Mouse (Mus musculus): ENCODE results near the gene Slc8b1. TPM values are rescaled to one million over a fixed set of nuclear protein-coding genes. Genes with fewer than 3 reads are reported as not detected.

The Slc8b1 gene
- polyA plus RNA-seq, 1 experiment from 2014 or later, result 3.5 TPM

DNA sequence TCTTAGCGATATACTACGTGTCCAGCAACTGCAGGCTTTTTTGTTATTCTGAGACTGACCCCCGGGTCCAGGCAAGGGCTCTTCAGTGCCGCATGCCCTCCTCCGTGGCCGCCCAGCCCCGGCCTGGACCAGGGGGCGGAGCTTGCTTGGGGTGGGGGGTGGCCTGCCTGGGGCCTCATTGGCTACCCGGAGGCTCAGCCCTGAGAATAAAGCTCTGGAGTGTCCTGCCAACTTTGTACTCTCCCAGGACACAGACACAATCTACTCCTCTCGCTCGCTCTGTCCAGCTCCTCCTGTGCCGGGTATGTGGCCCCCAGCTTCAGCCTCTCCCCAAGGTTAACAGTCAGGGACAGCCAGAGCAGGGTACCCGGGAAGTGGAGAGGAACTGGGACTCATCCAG is 34.7 kb upstream of the Slc8b1 start, which contains the start of gene Sds:
Gene Sds, plus strand, starts transcription at position 231 of the 400 bp plus-strand sequence.
- 0 out of 2 replicates have a peak, but pooled peaks cover 3% of the 10 kb centered on the region for H3K4me1 ChIP-seq
- no peak within 1 kb of the TSS for H3K4me2 ChIP-seq (replicated peaks)
- 15% methylated on average over 13 of the region's 13 CpGs for WGBS
- H3K36me3 ChIP-seq, result no peaks in the 10 kb centered on the region
- no peak within 1 kb of the TSS for H3K27ac ChIP-seq
- no peak for ATAC-seq (ENCODE audit: low FRiP score)
- peaks cover 4% of the 10 kb centered on the region; the same call in 1 of the 2 replicates for H3K27me3 ChIP-seq
- no peak within 1 kb of the TSS for H3K4me3 ChIP-seq
- H3K9ac ChIP-seq, result no peak within 1 kb of the TSS
- H3K9me3 ChIP-seq (replicated peaks), result no peaks in the 10 kb centered on the region

DNA sequence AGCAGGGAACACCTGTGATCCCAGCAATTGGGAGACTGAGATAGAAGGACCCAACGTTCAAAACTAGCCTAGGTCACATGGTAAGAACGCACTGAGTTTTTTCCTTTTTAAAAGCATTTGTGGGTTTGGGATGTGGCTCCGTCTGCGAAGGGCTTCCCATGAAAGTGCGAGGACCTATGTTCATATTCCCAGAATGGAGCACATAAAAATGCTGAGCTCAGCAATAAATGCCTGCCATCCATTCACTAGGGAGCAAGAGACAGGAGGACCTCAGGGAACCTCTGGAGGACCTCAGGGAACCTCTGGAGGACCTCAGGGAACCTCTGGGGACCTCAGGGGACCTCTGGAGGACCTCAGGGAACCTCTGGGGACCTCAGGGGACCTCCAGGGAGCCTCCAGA is 33.0 kb upstream of the Slc8b1 start:
- Histone ChIP-seq H3K9ac (no peak overlapping the region), H3K4me2 (replicated peaks) (no peak overlapping the region), H3K27me3 (no peaks in the 10 kb centered on the region), H3K27ac (no peak overlapping the region), H3K4me1 (0 out of 2 replicates have a peak, but pooled peaks cover 4% of the 10 kb centered on the region), H3K4me3 (no peak overlapping the region), H3K36me3 (no peaks in the 10 kb centered on the region), H3K9me3 (replicated peaks) (no peaks in the 10 kb centered on the region)
- no peak for ATAC-seq (ENCODE audit: low FRiP score)
- WGBS, result 88% methylated on average over 5 of the region's 5 CpGs

DNA sequence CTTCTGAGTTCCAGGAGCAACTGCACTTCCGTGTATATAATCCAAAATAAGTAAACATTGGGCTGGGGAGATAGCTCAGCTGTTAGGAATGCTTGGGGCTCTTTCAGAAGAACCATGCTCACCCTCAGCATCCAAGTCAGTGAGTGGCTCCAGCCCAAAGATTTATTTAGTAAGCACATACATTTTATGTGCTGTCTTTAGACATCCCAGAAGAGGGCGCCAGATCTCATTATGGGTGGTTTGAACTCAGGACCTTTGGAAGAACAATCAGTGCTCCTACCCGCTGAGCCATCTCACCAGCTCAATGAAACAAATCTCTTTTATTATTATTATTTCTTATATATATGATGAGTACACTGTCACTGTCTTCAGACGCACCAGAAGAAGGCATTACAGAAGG is 31.4 kb upstream of the Slc8b1 start:
- 0 out of 2 replicates have a peak, but pooled peaks cover 4% of the 10 kb centered on the region for H3K4me1 ChIP-seq
- H3K9me3 ChIP-seq (replicated peaks), result no peaks in the 10 kb centered on the region
- peaks cover 12% of the 10 kb centered on the region; the same call in 1 of the 2 replicates for H3K36me3 ChIP-seq
- no peak overlapping the region for H3K27ac ChIP-seq
- H3K4me3 ChIP-seq, result no peak overlapping the region
- no peaks in the 10 kb centered on the region for H3K27me3 ChIP-seq
- no peak overlapping the region for H3K9ac ChIP-seq
- no peak for ATAC-seq (ENCODE audit: low FRiP score)
- no peak overlapping the region for H3K4me2 ChIP-seq (replicated peaks)
- WGBS, result 65% methylated on average over 4 of the region's 4 CpGs

DNA sequence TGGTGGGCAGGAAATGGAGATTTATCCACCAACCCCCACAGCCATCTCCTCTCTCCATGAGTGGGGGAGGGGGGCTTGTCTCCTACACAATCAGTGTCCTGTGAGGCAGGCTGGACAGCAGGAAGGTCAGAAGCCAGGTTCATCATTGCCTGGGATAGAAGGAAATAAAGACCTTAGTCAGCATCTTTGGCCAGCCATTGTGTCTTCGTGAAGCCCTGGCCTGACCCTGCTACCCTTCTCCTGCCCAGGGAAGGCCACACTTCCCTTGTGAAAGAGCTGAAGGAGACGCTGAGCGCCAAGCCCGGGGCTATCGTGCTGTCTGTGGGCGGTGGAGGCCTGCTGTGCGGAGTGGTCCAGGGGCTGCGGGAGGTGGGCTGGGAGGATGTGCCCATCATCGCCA is 29.8 kb upstream of the Slc8b1 start:
- H3K9ac ChIP-seq, result no peak overlapping the region
- H3K27me3 ChIP-seq, result no peaks in the 10 kb centered on the region
- 0 out of 2 replicates have a peak, but pooled peaks cover 4% of the 10 kb centered on the region for H3K4me1 ChIP-seq
- H3K27ac ChIP-seq, result no peak overlapping the region
- 57% methylated on average over 9 of the region's 9 CpGs for WGBS
- no peaks in the 10 kb centered on the region for H3K9me3 ChIP-seq (replicated peaks)
- no peak overlapping the region for H3K4me3 ChIP-seq
- peaks cover 28% of the 10 kb centered on the region for H3K36me3 ChIP-seq
- H3K4me2 ChIP-seq (replicated peaks), result no peak overlapping the region
- ATAC-seq (ENCODE audit: low FRiP score), result no peak

DNA sequence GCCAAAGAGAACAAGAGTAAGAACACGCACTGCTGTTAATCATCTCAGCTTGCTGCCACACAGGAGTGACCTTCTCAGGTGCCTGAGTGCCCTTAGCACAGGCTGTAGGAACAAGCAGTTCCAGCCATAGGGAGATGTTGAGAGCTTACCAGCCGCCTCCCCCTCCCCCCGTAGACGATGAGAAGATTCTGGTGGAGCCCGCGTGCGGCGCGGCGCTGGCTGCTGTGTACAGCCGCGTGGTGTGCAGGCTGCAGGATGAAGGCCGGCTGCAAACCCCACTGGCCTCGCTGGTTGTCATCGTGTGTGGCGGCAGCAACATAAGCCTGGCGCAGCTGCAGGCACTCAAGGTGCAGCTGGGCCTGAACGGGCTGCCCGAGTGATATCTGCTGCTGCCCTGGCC is 27.6 kb upstream of the Slc8b1 start:
- peaks cover 49% of the 10 kb centered on the region for H3K36me3 ChIP-seq
- 0 out of 2 replicates have a peak, but pooled peaks cover 4% of the 10 kb centered on the region for H3K4me1 ChIP-seq
- H3K4me2 ChIP-seq (replicated peaks), result no peak overlapping the region
- no peak overlapping the region for H3K9ac ChIP-seq
- 87% methylated on average over 19 of the region's 19 CpGs for WGBS
- no peaks in the 10 kb centered on the region for H3K27me3 ChIP-seq
- no peak for ATAC-seq (ENCODE audit: low FRiP score)
- no peaks in the 10 kb centered on the region for H3K9me3 ChIP-seq (replicated peaks)
- H3K27ac ChIP-seq, result no peak overlapping the region
- no peak overlapping the region for H3K4me3 ChIP-seq

DNA sequence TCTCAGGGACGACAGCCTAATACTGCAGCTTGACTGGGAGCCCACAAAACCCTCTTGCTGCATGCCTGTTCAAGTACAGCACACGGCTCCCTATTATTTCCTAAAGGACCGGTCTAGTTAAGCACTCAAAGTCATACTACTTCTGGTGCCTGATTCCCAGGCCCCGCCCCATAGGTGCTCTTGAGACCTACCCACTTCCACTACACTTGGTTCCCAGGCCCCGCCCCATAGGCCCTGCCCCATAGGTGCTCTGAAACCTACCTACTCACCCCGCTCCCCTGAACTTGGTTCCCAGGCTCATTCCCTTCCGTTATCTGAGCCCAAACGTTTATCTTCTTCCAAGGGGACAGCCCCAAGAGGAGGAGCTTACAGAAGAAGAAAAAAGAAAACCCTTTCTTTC is 23.1 kb upstream of the Slc8b1 start:
- WGBS, result 89% methylated on average over 8 of the region's 8 CpGs

DNA sequence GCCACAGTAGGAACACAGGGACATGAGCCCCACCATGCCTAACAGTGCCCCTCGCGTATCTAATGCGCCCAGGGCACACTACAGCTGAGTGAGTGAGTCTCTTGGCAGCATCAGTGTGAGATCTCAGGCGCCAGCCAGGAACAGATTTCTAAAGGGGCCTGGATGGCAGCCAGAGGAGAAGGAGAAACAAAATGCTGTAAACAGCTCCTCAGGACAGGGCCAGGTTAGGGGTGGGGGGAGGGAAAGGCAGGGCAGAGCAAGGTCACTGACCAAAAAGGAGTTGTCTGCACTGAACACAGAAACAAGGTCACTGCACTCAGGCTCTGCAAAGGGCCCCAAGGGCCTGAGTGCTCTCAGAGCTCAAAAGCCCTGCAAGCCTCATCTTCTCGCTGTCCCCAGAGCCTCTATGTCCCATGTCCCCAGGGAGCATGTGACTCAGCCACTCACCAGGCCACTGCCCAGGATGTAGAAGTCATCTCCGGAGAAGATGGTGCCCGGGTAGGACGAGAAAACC is 20.2 kb upstream of the Slc8b1 start:
- Histone ChIP-seq H3K4me2 (replicated peaks) (no peak overlapping the region), H3K9ac (no peak overlapping the region), H3K9me3 (replicated peaks) (no peaks in the 10 kb centered on the region), H3K27me3 (no peaks in the 10 kb centered on the region), H3K4me3 (no peak overlapping the region), H3K36me3 (peaks cover 54% of the 10 kb centered on the region), H3K27ac (no peak overlapping the region), H3K4me1 (peaks cover 7% of the 10 kb centered on the region)
- WGBS, result 90% methylated on average over 8 of the region's 8 CpGs
- ATAC-seq (ENCODE audit: low FRiP score), result no peak

More for the DNA sequence above, 23.1 kb upstream of the Slc8b1 start:
- no peak overlapping the region for H3K4me2 ChIP-seq (replicated peaks)
- no peak overlapping the region for H3K9ac ChIP-seq
- H3K9me3 ChIP-seq (replicated peaks), result no peaks in the 10 kb centered on the region
- H3K4me1 ChIP-seq, result no peaks in the 10 kb centered on the region
- H3K27ac ChIP-seq, result no peak overlapping the region
- H3K27me3 ChIP-seq, result no peaks in the 10 kb centered on the region
- no peak for ATAC-seq (ENCODE audit: low FRiP score)
- H3K36me3 ChIP-seq, result peaks cover 63% of the 10 kb centered on the region
- no peak overlapping the region for H3K4me3 ChIP-seq

DNA sequence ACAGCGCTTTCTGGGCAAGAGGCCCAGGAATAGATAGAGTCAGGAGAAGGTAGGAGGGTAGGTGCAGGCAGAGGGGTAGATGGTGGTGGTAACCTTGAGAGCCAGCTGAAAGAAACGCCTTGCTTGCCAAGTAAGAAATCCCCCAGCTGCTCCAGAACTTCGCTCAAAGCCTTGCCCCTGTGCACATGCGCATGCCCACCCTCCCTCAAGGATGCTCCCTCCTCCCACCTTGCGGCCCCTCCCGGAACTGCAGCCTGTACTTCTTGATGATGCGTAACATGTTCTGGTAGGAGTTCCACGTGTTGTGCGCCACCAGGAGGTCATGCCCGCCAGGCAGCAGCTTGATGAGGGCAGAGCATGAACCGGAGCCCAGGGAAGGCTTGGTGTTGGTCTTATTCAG is 18.5 kb upstream of the Slc8b1 start:
- peaks cover 41% of the 10 kb centered on the region for H3K36me3 ChIP-seq
- H3K9me3 ChIP-seq (replicated peaks), result no peaks in the 10 kb centered on the region
- H3K4me2 ChIP-seq (replicated peaks), result no peak overlapping the region
- H3K27ac ChIP-seq, result no peak overlapping the region
- ATAC-seq (ENCODE audit: low FRiP score), result no peak
- no peak overlapping the region for H3K4me3 ChIP-seq
- WGBS, result 70% methylated on average over 11 of the region's 11 CpGs
- no peaks in the 10 kb centered on the region for H3K27me3 ChIP-seq
- peaks cover 7% of the 10 kb centered on the region for H3K4me1 ChIP-seq
- no peak overlapping the region for H3K9ac ChIP-seq

DNA sequence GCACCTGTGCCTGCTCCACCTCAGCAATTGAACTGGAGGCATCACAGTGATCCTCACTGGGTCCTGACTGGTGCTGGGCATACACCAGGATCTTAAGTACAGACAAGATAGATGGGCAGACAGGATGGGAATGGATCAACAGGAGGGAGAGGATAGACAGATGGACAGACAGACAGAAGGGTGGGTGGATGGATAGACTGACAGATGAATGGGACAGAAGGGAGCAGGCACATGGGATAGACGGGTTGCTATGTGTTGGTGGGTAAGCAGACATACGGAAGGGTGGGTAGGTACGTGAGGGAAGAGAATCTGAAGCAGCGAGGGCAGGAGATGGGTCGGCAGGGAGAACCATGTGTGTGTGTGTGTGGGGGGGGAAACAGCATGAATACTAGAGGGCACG is 17.5 kb upstream of the Slc8b1 start:
- H3K36me3 ChIP-seq, result peaks cover 34% of the 10 kb centered on the region
- 87% methylated on average over 6 of the region's 6 CpGs for WGBS
- no peak overlapping the region for H3K4me3 ChIP-seq

DNA sequence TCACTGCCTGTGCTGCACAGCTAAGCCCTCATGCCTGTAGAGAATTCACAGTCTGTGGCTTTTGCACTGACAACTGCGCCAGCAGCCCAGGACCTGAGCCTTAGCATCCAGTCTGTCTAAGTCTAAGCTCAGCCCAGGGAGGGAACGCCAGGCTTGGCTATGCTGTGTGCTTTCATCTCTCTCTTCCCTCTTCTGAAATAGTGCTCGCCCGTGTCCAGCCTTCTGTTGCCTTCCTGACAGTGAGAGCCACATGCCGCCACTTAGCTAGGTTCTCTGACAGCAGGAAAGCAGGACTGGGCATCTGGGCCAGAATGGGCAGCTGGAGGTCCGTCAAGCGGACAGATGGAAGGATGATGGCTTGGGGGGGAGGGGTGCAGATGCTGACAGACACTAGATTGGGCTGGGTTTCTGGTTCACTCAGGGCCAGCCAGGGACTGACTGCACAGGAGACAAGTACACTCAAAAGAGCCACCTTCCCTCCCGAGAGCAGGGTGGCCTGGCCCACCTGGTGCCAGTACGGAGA is 17.0 kb upstream of the Slc8b1 start:
- Histone ChIP-seq H3K4me2 (replicated peaks) (no peak overlapping the region), H3K9ac (peak overlapping the region; percentile 23; the same call in 1 of the 2 replicates), H3K4me3 (no peak overlapping the region), H3K36me3 (peaks cover 34% of the 10 kb centered on the region), H3K27ac (no peak overlapping the region; the same call in 1 of the 2 replicates), H3K4me1 (peaks cover 7% of the 10 kb centered on the region), H3K9me3 (replicated peaks) (no peaks in the 10 kb centered on the region), H3K27me3 (no peaks in the 10 kb centered on the region)
- 85% methylated on average over 9 of the region's 9 CpGs for WGBS
- ATAC-seq (ENCODE audit: low FRiP score), result no peak; the same call in 1 of the 2 replicates

More for the DNA sequence above, 17.5 kb upstream of the Slc8b1 start:
- Histone ChIP-seq H3K9ac (peak overlapping the region; percentile 23; the same call in 1 of the 2 replicates), H3K27me3 (no peaks in the 10 kb centered on the region), H3K9me3 (replicated peaks) (no peaks in the 10 kb centered on the region), H3K4me2 (replicated peaks) (no peak overlapping the region), H3K27ac (no peak overlapping the region; the same call in 1 of the 2 replicates), H3K4me1 (peaks cover 7% of the 10 kb centered on the region)
- ATAC-seq (ENCODE audit: low FRiP score), result no peak

DNA sequence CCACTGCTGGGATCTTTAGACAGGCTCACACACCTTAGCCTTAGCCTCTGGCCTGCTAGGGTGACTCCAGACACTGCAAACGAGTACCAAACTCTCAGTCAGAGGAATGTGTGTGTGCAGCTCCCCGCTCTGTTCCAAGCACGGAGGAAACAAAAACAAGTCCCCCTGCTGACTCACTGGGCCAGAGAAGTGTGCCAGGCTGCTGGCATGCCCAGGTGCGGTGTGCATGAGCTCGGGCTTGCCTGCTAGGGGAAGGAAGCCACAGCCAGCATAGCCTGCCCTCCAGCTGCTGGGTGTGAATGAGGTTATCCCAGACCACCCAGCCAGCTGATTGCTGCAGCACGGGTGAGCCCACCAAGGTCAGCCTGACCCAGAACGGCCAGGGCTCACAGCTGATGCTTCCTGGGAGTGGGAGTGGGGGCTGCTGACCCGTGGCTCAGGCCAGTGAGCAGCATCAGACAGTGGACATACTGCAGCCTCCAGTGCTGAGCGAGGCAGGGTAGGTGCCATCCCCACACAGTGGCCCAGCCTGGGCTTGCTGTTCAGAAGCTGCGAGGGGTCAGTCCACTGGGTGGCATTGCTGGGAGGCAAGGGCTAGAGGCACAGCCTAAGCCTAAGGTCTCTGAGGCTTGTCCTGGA is 15.8 kb upstream of the Slc8b1 start:
- H3K4me3 ChIP-seq, result no peak overlapping the region
- no peak overlapping the region for H3K4me2 ChIP-seq (replicated peaks)
- 74% methylated on average over 10 of the region's 10 CpGs for WGBS
- H3K9ac ChIP-seq, result no peak overlapping the region
- no peaks in the 10 kb centered on the region for H3K27me3 ChIP-seq
- ATAC-seq (ENCODE audit: low FRiP score), result no peak
- peaks cover 31% of the 10 kb centered on the region for H3K36me3 ChIP-seq
- peaks cover 7% of the 10 kb centered on the region for H3K4me1 ChIP-seq
- no peaks in the 10 kb centered on the region for H3K9me3 ChIP-seq (replicated peaks)
- H3K27ac ChIP-seq, result no peak overlapping the region

DNA sequence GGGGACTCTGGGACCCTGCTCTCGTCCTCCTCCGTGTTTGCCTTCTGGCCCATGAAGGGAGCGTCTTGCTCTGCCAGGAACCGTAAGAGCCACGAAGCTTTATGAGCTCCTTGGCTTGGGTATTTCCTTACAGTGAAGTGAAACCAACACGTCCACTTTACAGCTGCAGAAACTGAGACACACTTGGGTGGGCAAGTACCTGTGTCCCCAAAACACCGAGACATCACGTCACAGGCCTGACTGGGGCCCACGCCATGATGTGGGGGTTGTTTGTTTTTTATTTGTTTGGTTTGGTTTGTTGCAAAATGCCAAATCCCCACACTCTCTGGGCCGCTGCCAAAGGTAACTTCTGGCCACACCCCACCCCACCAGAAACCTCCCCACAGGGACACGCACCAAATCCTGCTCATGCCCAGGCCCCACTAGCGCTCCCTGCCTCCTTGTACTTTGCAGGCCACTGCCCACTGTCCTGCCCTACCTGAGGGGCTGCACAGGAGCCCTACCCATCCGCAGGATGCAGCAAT is 15.2 kb upstream of the Slc8b1 start:
- Histone ChIP-seq H3K4me3 (no peak overlapping the region), H3K9ac (no peak overlapping the region), H3K4me2 (replicated peaks) (no peak overlapping the region), H3K27me3 (no peaks in the 10 kb centered on the region), H3K9me3 (replicated peaks) (no peaks in the 10 kb centered on the region), H3K27ac (no peak overlapping the region), H3K36me3 (peaks cover 31% of the 10 kb centered on the region), H3K4me1 (peaks cover 7% of the 10 kb centered on the region)
- 92% methylated on average over 13 of the region's 13 CpGs for WGBS
- no peak for ATAC-seq (ENCODE audit: low FRiP score)
